Mouse (Mus musculus): ENCODE measurements at regions not wholly inside any gene's neighbourhood (a gene's known extent, or its start where the extent isn't known, plus 50 kb on each side); places are given as distances from the start of the nearest gene placed in this dataset.

- no peak overlapping the region for H3K4me3 ChIP-seq
These were observed 898.3 kb downstream of the Kcnma1 start for GRCm38 (mm10) chr14:23115889-23116510.

DNA sequence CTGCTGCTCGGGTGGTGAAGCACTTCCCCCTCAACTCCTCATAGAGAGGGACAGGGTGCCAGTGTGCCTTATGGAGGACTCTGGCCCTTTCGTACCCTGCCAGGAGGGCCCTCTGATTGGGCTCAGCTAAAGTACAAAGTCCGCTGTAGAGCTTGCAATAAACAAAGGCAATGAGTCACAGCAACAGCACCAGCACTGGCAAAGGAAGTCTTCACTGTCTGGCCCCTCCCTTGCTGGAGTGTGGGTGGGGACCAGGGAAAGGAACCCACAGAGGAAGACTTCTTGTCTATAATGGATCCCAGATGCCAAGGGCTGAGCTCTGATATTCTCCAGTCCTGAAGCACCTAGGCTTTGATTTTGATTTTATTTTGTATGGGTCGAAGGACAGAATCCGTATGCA, 899.4 kb downstream of the Kcnma1 start:
- no peaks in the 10 kb centered on the region for H3K9me3 ChIP-seq
- H3K4me1 ChIP-seq, result peaks cover 20% of the 10 kb centered on the region
- ATAC-seq (ENCODE audit: low FRiP score, low read depth), result no peak
- H3K4me3 ChIP-seq, result no peak overlapping the region
- no peaks in the 10 kb centered on the region for H3K36me3 ChIP-seq
- H3K4me2 ChIP-seq (replicated peaks), result no peak overlapping the region
- no peak overlapping the region for H3K9ac ChIP-seq
- WGBS, result 26% methylated on average over 5 of the region's 5 CpGs
- no peaks in the 10 kb centered on the region for H3K27me3 ChIP-seq
- no peak overlapping the region for H3K27ac ChIP-seq

More at GRCm38 (mm10) chr14:23115889-23116510, 898.3 kb downstream of the Kcnma1 start:
- Histone ChIP-seq H3K4me1 (peaks cover 20% of the 10 kb centered on the region), H3K27me3 (no peaks in the 10 kb centered on the region), H3K9ac (no peak overlapping the region), H3K9me3 (no peaks in the 10 kb centered on the region), H3K4me2 (replicated peaks) (no peak overlapping the region), H3K36me3 (no peaks in the 10 kb centered on the region), H3K27ac (no peak overlapping the region)
- no peak for ATAC-seq (ENCODE audit: low FRiP score, low read depth)
- 25% methylated on average over 8 of the region's 8 CpGs for WGBS

GRCm38 (mm10) chr14:23114456-23114855, 899.8 kb downstream of the Kcnma1 start:
- H3K4me2 ChIP-seq (replicated peaks), result no peak overlapping the region
- no peaks in the 10 kb centered on the region for H3K27me3 ChIP-seq
- no peak overlapping the region for H3K4me3 ChIP-seq
- no peaks in the 10 kb centered on the region for H3K9me3 ChIP-seq
- H3K36me3 ChIP-seq, result no peaks in the 10 kb centered on the region
- peaks cover 20% of the 10 kb centered on the region for H3K4me1 ChIP-seq
- H3K27ac ChIP-seq, result no peak overlapping the region
- H3K9ac ChIP-seq, result no peak overlapping the region
- ATAC-seq (ENCODE audit: low FRiP score, low read depth), result no peak
- 89% methylated on average over 1 of the region's 1 CpGs for WGBS

DNA sequence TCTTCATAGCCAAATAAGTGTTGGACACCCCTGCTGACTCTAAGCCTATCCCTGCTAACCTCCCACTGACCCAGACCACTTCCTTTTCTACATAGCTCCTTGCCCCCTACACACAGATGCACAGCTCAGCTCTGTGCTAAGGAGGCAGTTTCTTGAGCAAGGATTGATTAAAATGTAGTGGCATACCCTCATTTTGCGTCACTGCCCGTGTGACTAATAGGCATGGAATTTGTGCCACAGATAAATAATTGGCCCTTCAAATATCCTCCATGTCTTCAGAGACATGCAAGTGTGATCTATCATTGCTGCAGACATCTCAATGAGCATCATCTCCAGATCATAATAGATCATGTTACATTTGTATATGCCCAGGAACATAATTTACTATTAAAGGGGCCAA, 901.9 kb downstream of the Kcnma1 start:
- Histone ChIP-seq H3K9ac (no peak overlapping the region), H3K9me3 (no peaks in the 10 kb centered on the region), H3K4me3 (no peak overlapping the region), H3K36me3 (no peaks in the 10 kb centered on the region), H3K27me3 (no peaks in the 10 kb centered on the region), H3K4me1 (peaks cover 20% of the 10 kb centered on the region), H3K27ac (no peak overlapping the region), H3K4me2 (replicated peaks) (no peak overlapping the region)
- ATAC-seq (ENCODE audit: low FRiP score, low read depth), result no peak
- WGBS, result 65% methylated on average over 2 of the region's 2 CpGs

DNA sequence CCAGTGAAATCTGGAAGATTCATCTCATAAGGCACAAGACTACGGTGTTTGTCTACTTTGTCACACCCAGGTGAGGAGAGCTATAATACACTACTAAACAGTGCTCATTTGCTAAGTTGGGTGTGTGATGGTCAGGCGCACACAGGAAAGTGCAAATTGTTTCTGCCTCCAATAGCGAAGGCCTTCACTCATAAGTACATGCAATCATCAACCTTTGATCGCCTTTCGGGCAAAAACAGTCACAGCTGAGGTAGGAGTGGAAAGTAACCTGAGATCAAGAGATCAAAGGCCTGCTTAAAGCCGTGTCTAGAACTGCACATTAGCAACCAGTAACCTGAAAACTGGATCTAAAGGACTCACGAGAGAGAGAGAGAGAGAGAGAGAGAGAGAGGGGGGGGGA, 905.7 kb downstream of the Kcnma1 start:
- no peak overlapping the region for H3K4me3 ChIP-seq
- no peaks in the 10 kb centered on the region for H3K27me3 ChIP-seq
- no peaks in the 10 kb centered on the region for H3K4me1 ChIP-seq
- H3K4me2 ChIP-seq (replicated peaks), result no peak overlapping the region
- no peaks in the 10 kb centered on the region for H3K36me3 ChIP-seq
- ATAC-seq (ENCODE audit: low FRiP score, low read depth), result no peak
- no peak overlapping the region for H3K9ac ChIP-seq
- 70% methylated on average over 7 of the region's 7 CpGs for WGBS
- no peak overlapping the region for H3K27ac ChIP-seq
- no peaks in the 10 kb centered on the region for H3K9me3 ChIP-seq

GRCm38 (mm10) chr14:23107466-23107865, 906.8 kb downstream of the Kcnma1 start:
- no peak overlapping the region for H3K4me2 ChIP-seq (replicated peaks)
- no peak overlapping the region for H3K27ac ChIP-seq
- H3K27me3 ChIP-seq, result no peaks in the 10 kb centered on the region
- H3K4me1 ChIP-seq, result no peaks in the 10 kb centered on the region
- no peak for ATAC-seq (ENCODE audit: low FRiP score, low read depth)
- H3K9ac ChIP-seq, result no peak overlapping the region
- no peak overlapping the region for H3K4me3 ChIP-seq
- H3K36me3 ChIP-seq, result no peaks in the 10 kb centered on the region
- 74% methylated on average over 4 of the region's 4 CpGs for WGBS
- H3K9me3 ChIP-seq, result no peaks in the 10 kb centered on the region
